Mouse (Mus musculus): Measurements from ENCODE around the gene Marc2.

Gene Marc2

GRCm38 (mm10) chr1:184807627-184808417 lies 38.4 kb downstream of the Marc2 start:
- H3K36me3 ChIP-seq (ENCODE audit: control insufficient read depth, insufficient read depth, low read length, poor library complexity, severe bottlenecking): peaks cover 2% of the 10 kb centered on the region; the same call in 1 of the 2 replicates
- DNase-seq (ENCODE audit: low read depth, low spot score): peak; percentile 35
- no peaks in the 10 kb centered on the region for H3K27me3 ChIP-seq (ENCODE audit: control insufficient read depth, insufficient read depth, low read length, poor library complexity, severe bottlenecking)

DNA sequence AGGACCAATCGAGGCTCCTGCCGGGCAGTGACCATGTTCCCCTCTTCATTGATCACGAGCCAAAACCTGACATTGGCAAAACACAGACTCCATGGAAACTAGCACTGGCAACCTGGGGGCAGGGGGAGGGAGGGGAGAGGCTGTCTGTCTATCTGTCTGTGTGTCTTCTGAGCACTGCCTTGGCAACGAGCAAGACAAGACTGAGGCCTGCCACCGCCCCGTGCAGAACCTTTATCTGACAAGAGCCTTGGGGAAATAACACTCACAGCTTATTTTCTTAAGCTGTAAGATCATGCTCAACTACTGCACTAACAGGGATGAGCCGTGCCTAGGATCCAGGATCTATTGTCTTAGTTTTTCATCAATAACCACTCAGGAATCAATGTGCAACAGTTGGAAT lies 39.1 kb downstream of the Marc2 start:
- H3K36me3 ChIP-seq (ENCODE audit: control insufficient read depth, insufficient read depth, low read length, poor library complexity, severe bottlenecking): no peaks in the 10 kb centered on the region
- no peaks in the 10 kb centered on the region for H3K27me3 ChIP-seq (ENCODE audit: control insufficient read depth, insufficient read depth, low read length, poor library complexity, severe bottlenecking)
- DNase-seq (ENCODE audit: low read depth, low spot score): no peak

DNA sequence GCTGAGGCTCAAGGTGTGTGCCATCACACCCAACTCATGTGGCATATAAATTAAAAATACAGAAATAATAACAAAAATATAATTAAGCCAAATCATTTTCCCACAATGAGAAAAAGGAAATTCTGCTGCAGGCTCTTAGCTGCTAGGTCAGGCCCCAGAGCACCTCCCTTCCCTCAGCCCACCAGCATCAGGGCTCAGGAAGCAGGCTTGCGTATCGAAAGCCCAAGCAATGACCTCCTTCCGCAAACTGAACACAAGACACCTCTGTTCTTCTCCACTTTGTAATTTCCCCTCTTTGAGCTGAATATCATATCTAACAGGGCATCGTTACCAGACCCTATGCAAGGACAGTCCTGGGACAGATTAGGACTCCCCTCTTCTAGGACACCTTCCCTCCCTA lies 40.5 kb downstream of the Marc2 start:
- no peaks in the 10 kb centered on the region for H3K36me3 ChIP-seq (ENCODE audit: control insufficient read depth, insufficient read depth, low read length, poor library complexity, severe bottlenecking)
- no peak for DNase-seq (ENCODE audit: low read depth, low spot score)

DNA sequence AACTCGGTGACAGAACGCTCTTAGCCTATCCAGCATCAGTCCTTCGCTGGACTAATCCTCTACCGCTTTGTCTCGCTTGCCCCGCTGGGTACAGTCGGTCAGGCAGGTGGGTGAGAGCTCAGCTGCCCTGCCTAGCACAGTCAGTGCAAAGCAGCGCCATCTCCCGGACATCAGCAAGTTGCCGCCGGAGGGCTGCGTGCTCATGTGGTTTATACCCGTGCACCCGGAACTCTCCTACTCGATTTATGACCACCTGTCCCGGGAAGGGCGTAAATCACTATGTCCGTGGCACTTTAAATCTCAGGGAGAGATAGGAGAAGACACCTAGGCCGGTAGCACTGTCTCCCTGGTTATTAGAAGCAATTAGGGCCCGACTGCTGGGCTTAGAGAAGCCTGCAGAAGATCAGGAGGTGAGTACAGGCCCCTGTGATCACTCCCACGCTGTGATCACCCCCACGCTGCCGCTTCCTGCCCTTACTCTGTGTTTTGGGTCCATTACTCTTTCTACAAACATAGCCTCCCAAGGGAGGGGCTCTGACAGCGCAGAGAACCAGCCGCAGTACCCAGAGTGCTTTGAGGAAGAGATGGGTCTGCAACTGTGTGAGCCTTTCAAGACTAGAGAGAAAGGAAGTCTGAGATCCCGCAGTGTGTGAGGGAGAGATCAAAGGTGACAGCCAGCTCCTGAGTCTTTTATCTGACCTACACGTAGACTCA lies 52.9 kb downstream of the Marc2 start:
- no peaks in the 10 kb centered on the region for H3K27me3 ChIP-seq (ENCODE audit: control insufficient read depth, insufficient read depth, low read length, poor library complexity, severe bottlenecking)
- no peaks in the 10 kb centered on the region for H3K36me3 ChIP-seq (ENCODE audit: control insufficient read depth, insufficient read depth, low read length, poor library complexity, severe bottlenecking)
- DNase-seq (ENCODE audit: low read depth, low spot score): peak; percentile 83

More for the DNA sequence above, 40.5 kb downstream of the Marc2 start:
- no peaks in the 10 kb centered on the region for H3K27me3 ChIP-seq (ENCODE audit: control insufficient read depth, insufficient read depth, low read length, poor library complexity, severe bottlenecking)

DNA sequence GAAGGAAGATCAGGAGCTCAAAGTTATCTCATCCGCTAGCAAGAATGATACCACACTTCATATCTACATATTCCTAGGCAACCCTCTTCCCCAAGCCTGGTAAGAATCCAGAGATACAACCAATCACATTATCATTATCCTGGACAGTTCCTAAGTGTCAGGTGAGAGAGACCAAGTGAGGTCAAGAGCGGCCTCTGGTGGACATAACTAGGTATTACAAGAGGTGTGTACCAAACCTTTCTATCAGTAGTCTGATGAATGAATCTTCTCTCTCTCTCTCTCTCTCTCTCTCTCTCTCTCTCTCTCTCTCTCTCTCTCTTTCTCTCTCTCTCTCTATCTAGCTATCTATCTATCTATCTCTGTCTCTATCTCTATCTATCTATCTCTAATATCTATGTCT lies 55.1 kb downstream of the Marc2 start:
- no peaks in the 10 kb centered on the region for H3K27me3 ChIP-seq (ENCODE audit: control insufficient read depth, insufficient read depth, low read length, poor library complexity, severe bottlenecking)
- DNase-seq (ENCODE audit: low read depth, low spot score): peak; percentile 78
- H3K36me3 ChIP-seq (ENCODE audit: control insufficient read depth, insufficient read depth, low read length, poor library complexity, severe bottlenecking): no peaks in the 10 kb centered on the region

DNA sequence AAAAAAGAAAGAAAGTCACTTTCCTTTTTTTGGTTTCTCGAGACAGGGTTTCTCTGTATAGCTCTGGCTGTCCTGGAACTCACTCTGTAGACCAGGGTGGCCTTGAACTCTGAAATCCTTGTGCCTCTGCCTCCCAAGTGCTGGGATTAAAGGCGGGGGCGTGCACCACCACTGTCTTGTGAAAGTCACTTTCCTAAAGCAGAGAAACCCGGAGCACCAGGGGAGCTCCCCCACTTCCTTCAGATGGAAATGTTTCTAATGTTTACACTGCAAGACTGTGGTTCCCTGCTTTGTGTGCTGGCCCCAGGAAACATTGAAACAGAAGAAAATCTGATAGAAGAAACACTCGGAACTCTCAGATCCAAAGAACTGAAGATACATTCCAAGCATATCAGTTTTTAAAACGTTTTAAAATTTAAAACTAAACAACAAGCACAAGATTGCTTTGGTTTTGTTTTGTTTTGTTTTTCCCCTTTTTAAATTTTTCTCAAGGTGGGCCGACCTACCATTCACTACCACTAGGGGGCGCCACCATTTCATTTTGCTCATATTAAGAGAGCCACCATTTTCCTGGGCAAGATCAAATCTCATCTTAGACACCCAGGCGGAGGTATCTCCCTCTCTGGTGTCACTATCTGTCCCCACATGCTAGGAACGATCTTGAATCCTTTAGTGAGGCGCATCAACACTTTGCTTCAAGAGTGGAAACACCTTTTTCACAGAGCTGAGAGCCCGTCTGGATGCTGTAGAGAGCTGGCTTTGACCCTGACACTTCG lies 59.7 kb downstream of the Marc2 start:
- peak; percentile 22 for DNase-seq (ENCODE audit: low read depth, low spot score)
- Histone ChIP-seq H3K36me3 (ENCODE audit: control insufficient read depth, insufficient read depth, low read length, poor library complexity, severe bottlenecking) (no peaks in the 10 kb centered on the region), H3K27me3 (ENCODE audit: control insufficient read depth, insufficient read depth, low read length, poor library complexity, severe bottlenecking) (no peaks in the 10 kb centered on the region)

DNA sequence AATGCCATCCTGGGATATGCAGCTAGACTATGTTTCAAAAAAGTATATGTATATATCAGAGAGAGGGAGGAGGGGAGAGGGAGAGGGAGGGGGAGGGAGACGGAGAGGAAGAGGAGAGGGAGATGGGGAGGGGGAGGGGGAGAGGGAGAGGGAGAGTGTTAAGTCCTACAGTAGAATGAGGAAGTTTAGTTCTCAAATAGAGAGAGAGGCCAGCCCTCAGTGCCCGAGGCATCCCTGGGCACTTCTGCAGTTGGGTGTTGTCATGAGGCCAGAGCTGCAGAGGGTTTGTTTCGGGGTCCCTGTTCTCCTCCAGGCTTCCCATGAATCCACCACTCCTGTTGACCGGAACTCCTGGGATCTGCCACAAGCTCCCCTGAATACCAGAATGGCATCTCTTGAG lies 62.6 kb downstream of the Marc2 start:
- H3K27me3 ChIP-seq (ENCODE audit: control insufficient read depth, insufficient read depth, low read length, poor library complexity, severe bottlenecking): peaks cover 1% of the 10 kb centered on the region; the same call in 1 of the 2 replicates
- no peak for DNase-seq (ENCODE audit: low read depth, low spot score)
- no peaks in the 10 kb centered on the region for H3K36me3 ChIP-seq (ENCODE audit: control insufficient read depth, insufficient read depth, low read length, poor library complexity, severe bottlenecking)

GRCm38 (mm10) chr1:184782161-184782513 lies 64.1 kb downstream of the Marc2 start:
- Histone ChIP-seq H3K27me3 (ENCODE audit: control insufficient read depth, insufficient read depth, low read length, poor library complexity, severe bottlenecking) (peaks cover 1% of the 10 kb centered on the region; the same call in 1 of the 2 replicates), H3K36me3 (ENCODE audit: control insufficient read depth, insufficient read depth, low read length, poor library complexity, severe bottlenecking) (no peaks in the 10 kb centered on the region)
- no peak for DNase-seq (ENCODE audit: low read depth, low spot score)

DNA sequence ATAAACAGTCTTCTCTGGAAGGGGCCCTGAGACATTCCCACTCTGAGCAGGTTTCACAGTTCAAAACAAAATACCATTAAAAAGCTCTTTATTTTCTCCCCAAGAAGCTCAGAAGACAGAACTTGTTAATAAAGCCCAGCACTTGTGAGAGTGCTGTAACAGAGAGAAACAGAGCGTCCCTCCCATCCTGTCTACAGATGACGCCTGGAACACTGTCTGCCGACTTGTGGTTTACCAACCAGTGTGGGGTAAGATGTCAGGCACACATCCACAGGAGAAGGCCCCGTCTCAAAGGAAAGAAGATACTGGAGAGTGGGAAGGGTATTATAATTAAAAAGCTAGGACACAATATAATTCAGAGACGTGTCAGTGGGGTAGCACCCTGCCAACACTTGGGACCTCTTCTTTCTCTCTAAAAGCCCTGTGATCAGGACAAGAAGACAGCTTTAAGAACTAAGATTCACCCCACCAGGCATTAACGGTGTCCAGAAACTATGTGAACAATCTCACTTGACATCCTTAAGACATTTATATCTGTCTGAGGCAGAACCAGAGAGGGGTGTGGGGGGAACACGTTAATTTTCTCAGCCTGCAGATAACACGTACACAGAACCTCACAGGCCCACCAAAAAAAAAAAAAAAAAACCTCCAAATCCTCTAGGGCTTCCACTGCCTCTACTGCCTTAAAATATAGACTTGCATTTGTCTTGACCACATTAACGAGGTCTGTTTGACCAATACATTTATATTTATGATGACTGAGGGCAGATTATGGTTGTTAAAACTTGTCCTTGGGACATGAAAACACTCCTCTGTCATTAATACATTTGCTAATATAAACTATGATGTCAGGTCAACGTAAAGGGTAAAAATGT lies 64.7 kb downstream of the Marc2 start:
- no peak for DNase-seq (ENCODE audit: low read depth, low spot score)
- Histone ChIP-seq H3K36me3 (ENCODE audit: control insufficient read depth, insufficient read depth, low read length, poor library complexity, severe bottlenecking) (no peaks in the 10 kb centered on the region), H3K27me3 (ENCODE audit: control insufficient read depth, insufficient read depth, low read length, poor library complexity, severe bottlenecking) (peaks cover 1% of the 10 kb centered on the region; the same call in 1 of the 2 replicates)

DNA sequence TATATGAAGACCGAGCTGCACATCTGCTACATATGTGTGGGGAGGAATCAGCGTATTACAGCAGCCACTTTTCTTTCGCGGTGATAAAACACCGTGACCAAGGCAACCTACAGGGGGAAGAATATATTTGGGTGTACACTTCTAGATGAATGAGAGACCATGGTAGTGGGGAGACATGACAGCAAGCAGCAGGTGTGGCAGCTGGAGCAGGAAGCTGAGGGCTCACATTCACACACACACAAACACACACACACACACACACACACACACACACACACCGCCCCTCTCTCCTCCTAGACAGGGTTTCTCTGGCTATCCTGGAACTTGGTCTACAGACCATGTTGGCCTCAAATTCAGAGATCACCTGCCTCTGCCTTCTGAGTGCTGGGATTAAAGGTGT lies 68.1 kb downstream of the Marc2 start:
- Histone ChIP-seq H3K27me3 (ENCODE audit: control insufficient read depth, insufficient read depth, low read length, poor library complexity, severe bottlenecking) (peaks cover 1% of the 10 kb centered on the region; the same call in 1 of the 2 replicates), H3K36me3 (ENCODE audit: control insufficient read depth, insufficient read depth, low read length, poor library complexity, severe bottlenecking) (no peaks in the 10 kb centered on the region)
- no peak for DNase-seq (ENCODE audit: low read depth, low spot score)

GRCm38 (mm10) chr1:184777061-184777795 lies 69.0 kb downstream of the Marc2 start:
- H3K27me3 ChIP-seq (ENCODE audit: control insufficient read depth, insufficient read depth, low read length, poor library complexity, severe bottlenecking): peaks cover 1% of the 10 kb centered on the region; the same call in 1 of the 2 replicates
- DNase-seq (ENCODE audit: low read depth, low spot score): peak; percentile 5
- no peaks in the 10 kb centered on the region for H3K36me3 ChIP-seq (ENCODE audit: control insufficient read depth, insufficient read depth, low read length, poor library complexity, severe bottlenecking)

- no peak for DNase-seq (ENCODE audit: low read depth, low spot score)
- peaks cover 1% of the 10 kb centered on the region; the same call in 1 of the 2 replicates for H3K27me3 ChIP-seq (ENCODE audit: control insufficient read depth, insufficient read depth, low read length, poor library complexity, severe bottlenecking)
- H3K36me3 ChIP-seq (ENCODE audit: control insufficient read depth, insufficient read depth, low read length, poor library complexity, severe bottlenecking): no peaks in the 10 kb centered on the region
Observed at GRCm38 (mm10) chr1:184775289-184775688, 71.0 kb downstream of the Marc2 start.

DNA sequence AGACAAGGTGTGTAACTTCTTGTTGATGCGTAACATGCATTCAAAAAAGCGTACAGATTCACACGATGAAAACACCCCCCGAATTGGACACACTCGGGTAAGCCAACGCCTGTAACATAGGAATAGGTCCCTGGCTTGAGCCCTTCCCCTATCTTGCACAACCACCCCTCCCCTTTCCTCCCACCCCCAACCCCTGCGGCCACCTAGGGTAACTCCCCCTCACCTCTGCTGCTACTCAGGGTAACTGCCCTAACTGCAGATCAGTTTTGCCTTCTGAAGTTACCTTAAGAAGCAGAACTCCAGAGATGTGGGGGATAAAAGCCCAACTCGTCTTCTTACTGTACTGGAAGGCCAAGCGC lies 74.4 kb downstream of the Marc2 start:
- DNase-seq (ENCODE audit: low read depth, low spot score): no peak
- no peaks in the 10 kb centered on the region for H3K36me3 ChIP-seq (ENCODE audit: control insufficient read depth, insufficient read depth, low read length, poor library complexity, severe bottlenecking)
- H3K27me3 ChIP-seq (ENCODE audit: control insufficient read depth, insufficient read depth, low read length, poor library complexity, severe bottlenecking): no peaks in the 10 kb centered on the region

Measured in splenic B cell, adult 2 months (primary cell).